Mouse (Mus musculus) cerebellum, adult 8-10 months (tissue): ENCODE measurements around the gene Rpl24.
A peak's percentile ranks its signal among the peaks of the same experiment; 100 is the strongest.

ENCODE experiments used
- DNase-seq: peaks from one replicate; pipeline ENCODE4 v3.0.0; 2022

Rpl24 gene

GRCm38 (mm10) chr16:55971735-55972615 lies 5.9 kb downstream of the Rpl24 start:
- DNase-seq, result no peak

- no peak for DNase-seq
Observed at GRCm38 (mm10) chr16:55972626-55973201, 6.6 kb downstream of the Rpl24 start.

- DNase-seq, result peak; percentile 98
Observed at GRCm38 (mm10) chr16:55973431-55974255, 7.6 kb downstream of the Rpl24 start, which contains the start of gene Zbtb11. Zbtb11 (plus strand) TSS chr16:55973883.

- DNase-seq, result peak; percentile 69
Observed at GRCm38 (mm10) chr16:55974256-55974902, 8.3 kb downstream of the Rpl24 start.

GRCm38 (mm10) chr16:55974903-55975285 lies 8.8 kb downstream of the Rpl24 start:
- DNase-seq, result no peak

GRCm38 (mm10) chr16:55986001-55986400 lies 19.9 kb downstream of the Rpl24 start:
- DNase-seq, result no peak

GRCm38 (mm10) chr16:55990311-55990710 lies 24.2 kb downstream of the Rpl24 start:
- DNase-seq, result no peak

GRCm38 (mm10) chr16:55994235-55994634 lies 28.2 kb downstream of the Rpl24 start:
- DNase-seq, result no peak

GRCm38 (mm10) chr16:56006798-56007197 lies 40.7 kb downstream of the Rpl24 start:
- DNase-seq, result no peak

GRCm38 (mm10) chr16:56008862-56009261 lies 42.8 kb downstream of the Rpl24 start:
- DNase-seq, result no peak

GRCm38 (mm10) chr16:56012789-56013743 lies 47.0 kb downstream of the Rpl24 start:
- no peak for DNase-seq

- no peak for DNase-seq
Observed at GRCm38 (mm10) chr16:56014076-56014475, 48.0 kb downstream of the Rpl24 start.

- no peak for DNase-seq
Observed at GRCm38 (mm10) chr16:56019660-56020059, 53.6 kb downstream of the Rpl24 start.
